Mouse (Mus musculus): ENCODE measurements around the gene Fyb.

GRCm38 (mm10) chr15:6601330-6601729, 78.7 kb downstream of the Fyb start:
- TF ChIP-seq POLR2A (IDR thresholded peaks at IDR 0.05; ENCODE audit: low read depth, low read length) (no peak), CTCF (IDR thresholded peaks at IDR 0.05; ENCODE audit: borderline replicate concordance, insufficient read depth, low read length) (no peak)

Data from embryonic fibroblast, embryonic 13.5 days (primary cell).